Mouse (Mus musculus) effector memory CD4-positive, alpha-beta T cell, adult 7 months (primary cell): ENCODE measurements around the gene Lyst. TPM values are rescaled to one million over a fixed set of nuclear protein-coding genes. Genes with fewer than 3 reads are reported as not detected.

Source experiments
- polyA plus RNA-seq: library from polyadenylated mRNA; unstranded; fragments of 100-300 nt; shearing (Covaris generic); gene quantifications from one replicate; pipeline ENCODE4 v1.2.1, GENCODE M21; 2017

Lyst gene
- 55.0 TPM for polyA plus RNA-seq

DNA sequence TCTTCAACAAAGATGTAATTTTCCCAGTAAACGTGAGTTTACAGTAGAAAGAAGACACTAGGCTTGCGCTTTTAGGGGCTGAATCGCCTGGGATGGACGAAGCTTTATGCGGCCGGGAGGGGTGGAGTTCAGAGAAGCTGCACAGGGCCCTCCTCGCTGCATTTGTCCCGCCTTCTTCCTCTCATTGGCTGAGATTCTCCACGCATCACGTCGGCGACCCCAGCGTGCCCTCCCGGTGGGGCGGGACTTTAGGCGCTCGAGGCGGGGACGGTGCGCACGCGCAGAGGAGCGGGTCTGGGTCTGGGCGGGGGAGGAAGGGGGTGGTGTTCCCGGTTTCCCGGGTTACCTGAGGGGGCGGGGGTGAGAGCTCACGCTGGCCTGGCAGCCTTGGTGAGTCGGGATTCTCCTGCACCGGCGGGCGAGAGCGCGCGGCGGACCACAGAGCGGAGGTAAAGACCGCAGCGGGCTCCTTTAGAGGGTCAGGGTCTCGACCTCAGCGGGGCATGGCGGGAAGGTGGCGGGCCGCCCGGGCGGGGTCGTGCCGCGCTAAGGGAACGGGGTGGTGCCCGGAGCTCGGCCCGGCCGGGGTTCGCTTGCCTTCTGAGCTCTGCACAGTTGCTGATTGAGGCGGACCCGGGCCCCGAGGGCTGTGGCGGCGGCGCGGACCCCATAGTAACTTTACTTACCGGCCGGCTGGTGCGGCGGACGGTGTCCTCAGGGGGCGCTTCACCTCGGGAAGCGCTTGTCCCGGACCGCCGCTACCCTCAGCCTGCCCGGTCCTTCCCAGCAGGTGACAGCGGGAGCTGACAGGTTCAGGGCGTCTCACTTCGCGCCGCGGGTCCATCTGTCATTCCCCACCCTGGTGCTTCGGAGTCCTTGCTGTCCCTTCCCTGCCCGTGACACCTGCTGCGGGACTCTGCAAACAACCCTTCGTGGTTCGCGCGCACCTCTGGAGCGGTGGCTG, at the start of gene Lyst:
Gene Lyst (plus strand): TSS at position 350 of the 964 bp plus-strand sequence.

GRCm38 (mm10) chr13:13783894-13784419, 193.8 kb downstream of the Lyst start, which contains the start of gene Gng4:
Gene Gng4 (plus strand): TSS chr13:13784059.

Other genes with a start within 250 kb of the Lyst start
- gene Gpr137b, start 196.4 kb upstream of the Lyst start, polyA plus RNA-seq, result 2.3 TPM
- gene Nid1, start 152.8 kb upstream of the Lyst start, polyA plus RNA-seq, result 0.27 TPM
- 0.80 TPM for gene Gng4, start 193.7 kb downstream of the Lyst start, polyA plus RNA-seq